Mouse (Mus musculus): ENCODE measurements around the gene Gabrb3. TPM values are rescaled to one million over a fixed set of nuclear protein-coding genes. Genes with fewer than 3 reads are reported as not detected.

The Gabrb3 gene
- 1 to 10 TPM in 1 of 2 experiments, under 1 TPM in 1; 0.42 to 1.6 TPM for total RNA-seq (2021)

DNA sequence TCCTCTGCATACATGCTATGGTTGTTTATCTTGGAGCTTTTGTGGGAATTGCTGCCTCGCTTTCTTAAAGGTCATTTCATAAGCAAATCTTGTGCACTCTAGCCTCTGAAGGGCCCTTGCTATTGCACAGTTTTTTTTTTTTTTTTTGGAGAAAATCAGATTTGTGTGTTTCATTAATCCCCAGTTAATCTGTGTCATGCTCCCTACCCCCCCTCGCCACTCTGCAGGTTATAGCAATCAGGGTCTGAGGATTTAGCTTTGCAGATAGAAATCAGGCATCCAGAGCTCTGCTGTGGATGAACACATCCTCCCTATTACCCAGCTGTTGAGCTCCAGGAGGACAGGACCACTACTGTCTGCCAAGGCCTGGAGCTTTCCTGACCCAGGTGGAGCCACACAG lies at the start of gene Gabrb3:
Gene Gabrb3 (plus strand): TSS at position 301 of the 400 bp plus-strand sequence.
- intact Hi-C loops (cut with DNase I) = no loop called here

GRCm38 (mm10) chr7:57384112-57384511 lies 35.4 kb upstream of the Gabrb3 start:
- intact Hi-C loops (cut with DNase I) = loop anchor here (5.0 to 10.0 kb wide), 2 partner anchors 107 to 309 kb away; no protein-coding TSS in a partner anchor
- DNase-seq = peak in 1 of 2 experiments; percentile 2

More for the DNA sequence above, at the start of gene Gabrb3:
- DNase-seq = no peak

GRCm38 (mm10) chr7:57386517-57387340 lies 32.8 kb upstream of the Gabrb3 start, which contains the start of gene Gabrg3:
Gene Gabrg3 (minus strand): TSS chr7:57387188.
- intact Hi-C loops (cut with DNase I) = loop anchor here (10.0 kb wide), 1 partner anchor 312 kb away; no protein-coding TSS in a partner anchor
- no peak for DNase-seq

DNA sequence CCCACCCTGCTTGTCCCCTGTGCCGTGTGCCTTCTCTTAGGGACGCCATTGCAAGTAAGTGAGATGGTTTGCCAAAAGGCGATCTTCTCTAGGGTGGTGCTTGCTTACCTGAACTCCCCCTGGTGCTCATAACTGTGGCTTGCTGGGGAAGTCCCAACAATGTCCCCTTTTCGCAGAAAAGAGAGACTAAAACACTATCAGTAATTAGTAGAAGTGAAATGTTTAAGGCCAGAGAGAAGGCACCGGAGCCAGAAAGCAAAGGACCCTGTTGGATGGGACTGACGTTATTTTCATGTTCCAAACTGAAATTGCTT lies 32.2 kb upstream of the Gabrb3 start:
- intact Hi-C loops (cut with DNase I) = loop anchor here (10.0 kb wide), 1 partner anchor 312 kb away; no protein-coding TSS in a partner anchor
- DNase-seq = no peak

DNA sequence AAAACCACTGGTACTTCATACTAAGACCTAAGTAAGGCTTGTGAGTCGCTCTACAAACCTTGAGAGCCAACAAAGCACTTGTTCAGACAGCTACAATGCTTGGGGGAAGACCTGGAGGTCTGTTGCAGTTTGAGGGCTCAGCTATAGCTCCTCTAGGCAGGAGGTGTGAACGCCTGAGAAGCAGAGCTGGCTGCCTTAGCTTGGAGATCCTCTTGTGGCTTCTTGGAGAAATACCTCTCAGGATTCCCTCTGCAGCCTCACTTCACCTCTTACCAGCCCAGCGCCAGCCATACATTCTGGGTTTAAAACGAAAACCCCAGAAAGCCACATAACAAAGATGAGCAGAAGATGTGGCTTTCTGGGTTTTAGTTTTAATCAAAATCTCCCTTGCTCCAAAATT lies 29.4 kb upstream of the Gabrb3 start:
- no peak for DNase-seq
- intact Hi-C loops (cut with DNase I) = no loop called here

GRCm38 (mm10) chr7:57393551-57393950 lies 25.9 kb upstream of the Gabrb3 start:
- DNase-seq = peak in 1 of 2 experiments; percentile 4
- intact Hi-C loops (cut with DNase I) = no loop called here

DNA sequence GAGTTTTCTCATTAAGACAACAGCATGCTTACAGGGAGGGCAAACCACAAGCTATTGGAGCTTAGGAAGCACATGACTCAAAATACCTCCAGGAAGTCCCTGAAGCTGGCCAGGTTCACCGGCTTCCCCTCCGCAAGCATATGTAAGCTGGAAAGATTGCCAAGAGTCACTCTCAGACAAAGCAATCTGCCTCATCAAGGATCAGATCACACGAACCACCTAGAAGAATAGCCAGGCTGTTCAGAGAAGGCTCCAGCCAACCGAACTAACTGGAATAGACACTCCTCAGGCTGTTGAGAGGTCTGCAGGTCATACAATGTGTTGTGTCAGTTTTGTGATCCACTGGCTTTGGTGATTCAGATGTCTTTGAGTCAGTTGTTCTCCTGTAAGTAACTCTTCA lies 8.3 kb upstream of the Gabrb3 start:
- DNase-seq = no peak
- intact Hi-C loops (cut with DNase I) = no loop called here

DNA sequence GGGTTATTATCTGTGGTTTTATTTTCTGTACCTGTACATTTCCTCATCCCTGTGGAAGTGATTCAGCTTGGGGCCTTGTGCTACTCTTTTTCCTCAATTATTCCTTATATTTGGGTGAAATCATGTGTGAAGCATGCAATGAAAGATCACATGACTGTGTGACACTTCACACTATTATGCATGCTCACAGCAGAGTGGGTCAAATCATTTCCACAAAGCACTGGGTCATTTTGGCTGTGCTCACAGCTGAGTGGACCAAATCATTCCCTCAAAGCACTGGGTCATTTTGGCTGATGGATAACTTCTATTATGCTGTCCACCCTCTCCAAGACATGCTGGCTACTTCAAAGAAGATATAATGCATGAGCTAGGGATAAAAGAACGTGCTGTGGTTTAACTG lies 6.6 kb upstream of the Gabrb3 start:
- intact Hi-C loops (cut with DNase I) = no loop called here
- DNase-seq = no peak

- no peak for DNase-seq
- intact Hi-C loops (cut with DNase I) = no loop called here
Measured at GRCm38 (mm10) chr7:57421044-57421443, 1.6 kb downstream of the Gabrb3 start.

DNA sequence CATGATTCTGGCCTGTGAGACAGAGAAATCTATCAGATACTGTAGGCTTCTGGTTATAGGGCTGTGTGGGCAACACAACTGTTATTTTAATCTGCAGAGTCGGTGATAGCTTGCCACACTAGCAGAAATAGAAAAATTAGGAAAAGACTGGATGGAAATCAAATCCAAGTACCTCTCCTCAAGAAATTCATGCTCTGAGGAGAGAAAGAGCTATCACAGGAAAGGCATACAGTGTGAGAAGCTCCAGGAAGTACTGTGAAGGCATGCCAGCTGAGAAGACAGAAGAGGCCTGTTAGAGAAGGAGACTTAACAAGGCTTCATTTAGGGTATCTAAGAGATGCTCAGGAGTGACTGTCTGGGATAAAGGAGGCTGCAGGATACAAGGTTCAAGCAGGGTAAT lies 3.2 kb downstream of the Gabrb3 start:
- intact Hi-C loops (cut with DNase I) = no loop called here
- no peak for DNase-seq

DNA sequence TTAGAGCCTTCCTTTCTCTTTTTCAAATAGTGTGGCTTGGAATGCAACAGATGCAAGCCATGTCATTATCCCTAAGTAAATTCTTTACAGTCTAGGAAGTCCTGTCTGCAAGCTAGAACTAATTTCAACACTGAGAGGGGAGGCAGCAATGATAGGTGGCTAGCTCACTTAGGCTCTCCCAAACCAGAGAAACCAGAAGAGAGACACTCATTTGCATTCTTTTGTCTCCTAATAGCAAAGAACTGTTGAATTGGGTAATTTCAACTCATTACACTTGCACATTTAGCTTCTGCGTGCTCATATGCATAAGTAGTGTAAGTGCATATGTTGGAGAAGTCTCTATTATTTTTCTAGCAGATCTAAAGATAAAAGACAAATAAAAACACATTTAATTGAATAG lies 28.7 kb downstream of the Gabrb3 start:
- intact Hi-C loops (cut with DNase I) = no loop called here

DNA sequence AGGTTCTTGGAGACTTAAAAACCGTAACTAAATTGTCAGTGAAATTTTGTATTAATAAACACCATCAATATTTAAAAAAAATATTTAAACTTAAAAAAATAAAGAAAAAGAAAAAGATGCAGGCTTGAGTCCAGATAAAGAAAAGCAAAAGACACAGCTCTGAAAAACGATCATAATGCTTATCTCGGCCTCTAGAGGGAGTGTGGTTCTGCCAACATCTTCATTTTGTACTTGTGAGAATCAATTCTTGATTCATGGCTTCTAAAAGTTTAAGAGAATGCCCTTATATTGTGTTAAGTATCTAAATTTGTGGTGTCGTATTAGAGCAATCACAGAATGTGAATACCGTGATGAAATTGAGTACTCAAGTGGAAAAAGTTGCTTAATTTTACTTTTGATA lies 40.9 kb downstream of the Gabrb3 start:
- DNase-seq = no peak
- intact Hi-C loops (cut with DNase I) = no loop called here

More for the DNA sequence above, 28.7 kb downstream of the Gabrb3 start:
- no peak for DNase-seq

DNA sequence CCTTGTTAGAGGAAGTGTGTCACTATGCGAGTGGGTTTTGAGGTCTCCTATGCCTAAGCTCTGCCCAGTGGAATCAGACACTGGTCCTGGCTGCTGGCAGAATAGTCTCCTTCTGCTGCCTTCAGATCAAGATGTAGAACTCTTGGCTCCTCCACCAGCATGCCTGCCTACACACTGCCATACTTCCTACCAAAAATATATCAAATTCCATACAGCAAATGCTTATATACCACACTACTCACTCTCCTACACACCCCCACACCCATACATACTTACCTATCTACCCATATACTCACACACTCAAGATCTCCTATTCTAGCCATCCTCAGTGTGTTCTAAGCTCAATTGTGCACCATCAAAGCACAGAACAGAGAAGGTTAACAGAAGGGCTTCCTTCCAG lies 51.8 kb downstream of the Gabrb3 start:
- DNase-seq = no peak
- intact Hi-C loops (cut with DNase I) = no loop called here

- peak; percentile 5 for DNase-seq
- intact Hi-C loops (cut with DNase I) = loop anchor here (2.0 kb wide), 1 partner anchor 1183 kb away; no protein-coding TSS in a partner anchor
Measured at GRCm38 (mm10) chr7:57473811-57474525, 54.5 kb downstream of the Gabrb3 start.

DNA sequence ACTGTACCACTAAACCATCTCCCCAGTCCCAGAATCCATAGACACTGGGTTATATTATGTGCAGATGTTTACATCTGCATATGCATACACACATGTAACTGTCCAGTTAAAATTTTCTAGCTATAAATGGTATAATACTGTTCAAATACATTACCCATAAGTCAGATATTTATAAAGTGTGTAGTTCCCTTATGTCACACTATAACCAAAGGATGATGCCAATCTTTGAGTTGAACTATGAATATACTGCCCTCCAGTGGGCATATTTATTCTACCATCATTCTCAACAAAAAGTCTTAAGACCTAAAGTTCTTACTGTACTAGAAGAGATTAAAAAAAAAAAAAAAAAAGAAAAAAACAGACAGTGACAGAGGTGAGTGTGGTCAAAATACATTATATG lies 63.4 kb downstream of the Gabrb3 start:
- intact Hi-C loops (cut with DNase I) = no loop called here
- DNase-seq = no peak

DNA sequence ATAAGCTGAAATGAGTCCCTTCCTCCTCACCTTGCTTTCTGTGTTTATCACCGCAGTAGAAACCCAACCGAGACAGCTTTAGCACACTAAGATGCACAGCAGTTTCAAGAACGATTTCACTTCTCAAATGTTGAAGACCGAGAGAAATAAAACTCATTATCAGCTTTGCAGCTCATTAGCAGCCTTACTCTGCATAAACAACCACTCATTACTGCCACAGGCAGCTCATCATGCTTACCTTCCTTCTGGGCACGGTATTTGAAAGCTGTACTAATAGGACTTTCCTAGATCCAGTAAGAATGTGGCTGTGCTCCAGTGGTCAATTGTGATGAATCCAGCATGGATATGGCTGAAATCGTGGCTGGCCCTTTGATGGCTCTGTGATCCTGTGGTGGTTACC lies 67.4 kb downstream of the Gabrb3 start:
- DNase-seq = no peak
- intact Hi-C loops (cut with DNase I) = no loop called here

DNA sequence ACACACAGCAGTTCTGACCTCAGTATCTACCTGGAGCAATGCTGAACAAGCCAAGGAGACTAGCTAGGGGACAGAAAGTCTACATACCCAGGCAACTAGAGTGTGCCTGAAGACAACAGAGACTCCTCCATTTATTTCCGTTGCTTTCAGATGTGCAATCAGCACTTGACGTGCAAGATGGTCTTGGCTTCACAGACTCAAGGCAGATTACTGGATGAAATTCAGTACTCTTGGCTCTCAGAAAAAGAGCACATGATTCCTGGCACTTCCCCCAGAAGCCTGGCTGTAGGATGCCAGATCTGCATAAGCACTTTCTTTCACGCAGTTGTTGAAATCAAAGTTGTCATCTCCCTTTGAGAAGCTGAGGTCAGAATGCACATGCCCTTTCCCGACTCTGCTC lies 72.3 kb downstream of the Gabrb3 start:
- DNase-seq = no peak
- intact Hi-C loops (cut with DNase I) = no loop called here

GRCm38 (mm10) chr7:57502809-57503208 lies 83.3 kb downstream of the Gabrb3 start:
- DNase-seq = no peak
- intact Hi-C loops (cut with DNase I) = no loop called here

- intact Hi-C loops (cut with DNase I) = no loop called here
- no peak for DNase-seq
Measured at GRCm38 (mm10) chr7:57508860-57509632, 89.6 kb downstream of the Gabrb3 start.

GRCm38 (mm10) chr7:57509681-57510141 lies 90.2 kb downstream of the Gabrb3 start, which contains the start of gene Gabra5:
Gene Gabra5 (minus strand): TSS chr7:57510059.
- intact Hi-C loops (cut with DNase I) = loop anchor here (10.0 kb wide), 1 partner anchor 635 kb away; no protein-coding TSS in a partner anchor
- DNase-seq = no peak

GRCm38 (mm10) chr7:57512955-57513354 lies 93.5 kb downstream of the Gabrb3 start:
- DNase-seq = no peak
- intact Hi-C loops (cut with DNase I) = loop anchor here (10.0 kb wide), 1 partner anchor 632 kb away; no protein-coding TSS in a partner anchor
